Mouse (Mus musculus) cerebellum, adult (tissue): Measurements from ENCODE around the gene Tmed6.
"Not testable (repeated sequence)": the region's sequence is repeated elsewhere in the genome, so short reads cannot be mapped to it uniquely, and the experiment has no call there.

Experiments used
- ATAC-seq: cut with Nextera tagmentation; 2 replicates; pipeline ENCODE4 v1.9.2; 2017; ENCODE audit warnings: mild to moderate bottlenecking, moderate library complexity, mixed read lengths; ENCODE audit not compliant: insufficient number of reproducible peaks, low FRiP score, low TSS enrichment

Gene Tmed6

GRCm38 (mm10) chr8:107076239-107076888, 10.9 kb upstream of the Tmed6 start:
- no peak for ATAC-seq

GRCm38 (mm10) chr8:107074128-107074527, 8.7 kb upstream of the Tmed6 start:
- no peak for ATAC-seq

GRCm38 (mm10) chr8:107073706-107074105, 8.3 kb upstream of the Tmed6 start:
- no peak for ATAC-seq

- ATAC-seq, result no peak
Measured at GRCm38 (mm10) chr8:107062613-107063012, 2.8 kb downstream of the Tmed6 start.

GRCm38 (mm10) chr8:107056973-107057369, 8.5 kb downstream of the Tmed6 start:
- ATAC-seq, result no peak; the same call in 1 of the 2 replicates

- peak; percentile 96 for ATAC-seq
Measured at GRCm38 (mm10) chr8:107056076-107056972, 9.1 kb downstream of the Tmed6 start, which contains the start of the genes Cog8 and Nip7. TSS of gene Cog8 (minus strand) at chr8:107056689. TSS of gene Nip7 (plus strand) at chr8:107056877.

GRCm38 (mm10) chr8:107052046-107052445, 13.4 kb downstream of the Tmed6 start:
- no peak for ATAC-seq

GRCm38 (mm10) chr8:107049480-107049879, 16.0 kb downstream of the Tmed6 start:
- no peak for ATAC-seq

GRCm38 (mm10) chr8:107048061-107048941, 17.1 kb downstream of the Tmed6 start, which contains the start of gene Pdf:
TSS of gene Pdf (minus strand) at chr8:107048614.
- ATAC-seq, result peak; percentile 85

- ATAC-seq, result no peak
Measured at GRCm38 (mm10) chr8:107046976-107047375, 18.5 kb downstream of the Tmed6 start.

- no peak for ATAC-seq
Measured at GRCm38 (mm10) chr8:107045478-107045877, 20.0 kb downstream of the Tmed6 start.

GRCm38 (mm10) chr8:107040632-107041031, 24.8 kb downstream of the Tmed6 start:
- ATAC-seq, result no peak

GRCm38 (mm10) chr8:107036626-107037025, 28.8 kb downstream of the Tmed6 start:
- no peak for ATAC-seq

GRCm38 (mm10) chr8:107035641-107036040, 29.8 kb downstream of the Tmed6 start:
- no peak for ATAC-seq

- not testable (repeated sequence) for ATAC-seq
Measured at GRCm38 (mm10) chr8:107033609-107034008, 31.8 kb downstream of the Tmed6 start.

- 0 out of 2 replicates have a peak, but pooled peaks have one; percentile 11 for ATAC-seq
Measured at GRCm38 (mm10) chr8:107031577-107032090, 33.8 kb downstream of the Tmed6 start.

GRCm38 (mm10) chr8:107030650-107031576, 34.5 kb downstream of the Tmed6 start, which contains the start of gene Vps4a:
TSS of gene Vps4a (plus strand) at chr8:107031222.
- peak; percentile 90 for ATAC-seq

GRCm38 (mm10) chr8:107030058-107030457, 35.4 kb downstream of the Tmed6 start:
- ATAC-seq, result no peak

GRCm38 (mm10) chr8:107029310-107029709, 36.1 kb downstream of the Tmed6 start:
- ATAC-seq, result no peak
